Mouse (Mus musculus) lung, embryonic 14.5 days (tissue): Measurements from ENCODE around the gene Aldoc. TPM values are rescaled to one million over a fixed set of nuclear protein-coding genes. Genes with fewer than 3 reads are reported as not detected.

Source experiments
- ATAC-seq: fragments of 200-750 bp; cut with Nextera tagmentation; 2 replicates; pipeline ENCODE4 v1.8.0; 2017; ENCODE audit warnings: mild to moderate bottlenecking, moderate TSS enrichment, moderate library complexity; ENCODE audit not compliant: insufficient read depth
- DNase-seq: peaks from one replicate; pipeline ENCODE4 v3.0.0-alpha.2; 2015
- H3K27ac ChIP-seq: fragments of 300-500 bp; sonication (generic); 2 replicates; pipeline ENCODE4 v1.5.1; 2014; ENCODE audit warnings: low read depth, mild to moderate bottlenecking, moderate library complexity
- H3K27me3 ChIP-seq: fragments of 300-500 bp; sonication (generic); 2 replicates; pipeline ENCODE4 v1.6.1; 2014; ENCODE audit warnings: low read length, control low read depth; ENCODE audit not compliant: insufficient read depth
- H3K36me3 ChIP-seq: fragments of 300-500 bp; sonication (generic); 2 replicates; pipeline ENCODE4 v1.6.1; 2014; ENCODE audit warnings: control low read depth; ENCODE audit not compliant: insufficient read depth
- H3K4me1 ChIP-seq: fragments of 300-500 bp; sonication (generic); 2 replicates; pipeline ENCODE4 v1.6.1; 2014; ENCODE audit warnings: antibody characterized with exemption, control low read depth; ENCODE audit not compliant: insufficient read depth
- H3K4me2 ChIP-seq: fragments of 300-500 bp; sonication (generic); 2 replicates; pipeline ENCODE4 v1.6.1; 2014; ENCODE audit warnings: mild to moderate bottlenecking
- H3K4me3 ChIP-seq: fragments of 300-500 bp; sonication (generic); 2 replicates; pipeline ENCODE4 v1.5.1; 2014; ENCODE audit warnings: low read depth, low read length
- H3K9ac ChIP-seq: fragments of 300-500 bp; sonication (generic); 2 replicates; pipeline ENCODE4 v1.6.1; 2014
- H3K9me3 ChIP-seq: fragments of 300-500 bp; sonication (generic); 2 replicates; pipeline ENCODE4 v1.6.1; 2016; ENCODE audit warnings: low read depth, low read length, control low read depth
- CTCF ChIP-seq: IDR thresholded peaks from 2 replicates; pipeline ENCODE4 v1.5.1; 2016; ENCODE audit warnings: antibody characterized with exemption, low read depth
- WGBS: fragments of 180-500 bp; shearing (Covaris S2); extraction: QIAGEN DNeasy Blood & Tissue Kit; methylation state at CpG from one replicate; pipeline ENCODE4 v1.1.7; 2014; 5-methylcytosine and 5-hydroxymethylcytosine counted together
- polyA plus RNA-seq: library from polyadenylated mRNA; unstranded; fragments of >200 nt; fragmentation: Nextera tagmentation; extraction: Ambion mirVana; gene quantifications from 2 replicates; pipeline ENCODE4 v1.2.1, GENCODE M21; 2014

The Aldoc gene
- polyA plus RNA-seq, 1 experiment from 2014 or later: 4.4 TPM

GRCm38 (mm10) chr11:78294585-78294984 lies 28.2 kb upstream of the Aldoc start:
- Histone ChIP-seq H3K4me1 (no peaks in the 10 kb centered on the region), H3K9ac (no peak overlapping the region), H3K36me3 (peaks cover 33% of the 10 kb centered on the region), H3K9me3 (no peaks in the 10 kb centered on the region), H3K27me3 (no peaks in the 10 kb centered on the region), H3K4me2 (no peak overlapping the region), H3K27ac (no peak overlapping the region), H3K4me3 (no peak overlapping the region)
- DNase-seq (no peak), ATAC-seq (no peak)
- 91% methylated on average over 6 of the region's 6 CpGs for WGBS
- TF ChIP-seq CTCF: no peak

GRCm38 (mm10) chr11:78300917-78301316 lies 21.9 kb upstream of the Aldoc start:
- TF ChIP-seq CTCF: no peak
- WGBS: 61% methylated on average over 7 of the region's 7 CpGs
- Histone ChIP-seq H3K9ac (peak overlapping the region; percentile 83), H3K27me3 (no peaks in the 10 kb centered on the region), H3K9me3 (no peaks in the 10 kb centered on the region), H3K4me3 (peak overlapping the region; percentile 87), H3K4me2 (peak overlapping the region; percentile 76), H3K36me3 (peaks cover 29% of the 10 kb centered on the region), H3K4me1 (no peaks in the 10 kb centered on the region), H3K27ac (peak overlapping the region; percentile 60; the same call in 1 of the 2 replicates)
- DNase-seq (no peak), ATAC-seq (peak; percentile 42)

- H3K9ac ChIP-seq: peak within 1 kb of the TSS; percentile 83
- H3K4me1 ChIP-seq: no peaks in the 10 kb centered on the region
- under 1% methylated on average over 49 of the region's 49 CpGs for WGBS
- H3K9me3 ChIP-seq: no peaks in the 10 kb centered on the region
- peak within 1 kb of the TSS; percentile 86 for H3K27ac ChIP-seq
- peak within 1 kb of the TSS; percentile 76 for H3K4me2 ChIP-seq
- H3K4me3 ChIP-seq: peak within 1 kb of the TSS; percentile 87
- DNase-seq (peak; percentile 97), ATAC-seq (peak; percentile 100)
- no peak for TF ChIP-seq CTCF
- peaks cover 34% of the 10 kb centered on the region for H3K36me3 ChIP-seq
- no peaks in the 10 kb centered on the region for H3K27me3 ChIP-seq
Measured at GRCm38 (mm10) chr11:78301357-78302084, 21.2 kb upstream of the Aldoc start, which contains the start of gene Spag5. Gene Spag5, plus strand, starts transcription at chr11:78301529.

GRCm38 (mm10) chr11:78305272-78305671 lies 17.5 kb upstream of the Aldoc start:
- H3K36me3 ChIP-seq: peaks cover 66% of the 10 kb centered on the region
- no peak for ATAC-seq

GRCm38 (mm10) chr11:78310861-78311511 lies 11.8 kb upstream of the Aldoc start:
- Histone ChIP-seq H3K27ac (no peak overlapping the region), H3K9me3 (no peaks in the 10 kb centered on the region), H3K4me2 (no peak overlapping the region), H3K4me3 (no peak overlapping the region), H3K36me3 (peaks cover 87% of the 10 kb centered on the region), H3K27me3 (no peaks in the 10 kb centered on the region), H3K9ac (no peak overlapping the region), H3K4me1 (no peaks in the 10 kb centered on the region)
- no peak for TF ChIP-seq CTCF
- 86% methylated on average over 8 of the region's 8 CpGs for WGBS
- no peak for DNase-seq
- no peak for ATAC-seq

More at GRCm38 (mm10) chr11:78305272-78305671, 17.5 kb upstream of the Aldoc start:
- H3K27ac ChIP-seq: no peak overlapping the region
- no peak overlapping the region for H3K4me2 ChIP-seq
- H3K9ac ChIP-seq: no peak overlapping the region
- H3K27me3 ChIP-seq: no peaks in the 10 kb centered on the region
- TF ChIP-seq CTCF: no peak
- no peaks in the 10 kb centered on the region for H3K4me1 ChIP-seq
- WGBS: 90% methylated on average over 4 of the region's 4 CpGs
- H3K4me3 ChIP-seq: no peak overlapping the region
- DNase-seq: no peak
- H3K9me3 ChIP-seq: no peaks in the 10 kb centered on the region

GRCm38 (mm10) chr11:78313662-78314061 lies 9.1 kb upstream of the Aldoc start:
- Histone ChIP-seq H3K27ac (no peak overlapping the region), H3K4me1 (no peaks in the 10 kb centered on the region), H3K27me3 (no peaks in the 10 kb centered on the region), H3K9me3 (no peaks in the 10 kb centered on the region), H3K4me2 (no peak overlapping the region), H3K9ac (no peak overlapping the region), H3K4me3 (no peak overlapping the region), H3K36me3 (peaks cover 92% of the 10 kb centered on the region)
- ATAC-seq (no peak), DNase-seq (no peak)
- TF ChIP-seq CTCF: no peak
- 95% methylated on average over 2 of the region's 2 CpGs for WGBS

GRCm38 (mm10) chr11:78318411-78318810 lies 4.4 kb upstream of the Aldoc start:
- no peaks in the 10 kb centered on the region for H3K9me3 ChIP-seq
- H3K9ac ChIP-seq: no peak overlapping the region
- H3K27ac ChIP-seq: no peak overlapping the region
- DNase-seq: no peak
- H3K4me2 ChIP-seq: no peak overlapping the region
- no peaks in the 10 kb centered on the region for H3K27me3 ChIP-seq
- TF ChIP-seq CTCF: no peak
- H3K4me3 ChIP-seq: no peak overlapping the region
- peaks cover 7% of the 10 kb centered on the region; the same call in 1 of the 2 replicates for H3K4me1 ChIP-seq
- 89% methylated on average over 2 of the region's 2 CpGs for WGBS
- H3K36me3 ChIP-seq: peaks cover 93% of the 10 kb centered on the region
- ATAC-seq: no peak
